Mouse (Mus musculus) midbrain, embryonic 13.5 days (tissue): ENCODE measurements around the gene Hoxd4. TPM values are rescaled to one million over a fixed set of nuclear protein-coding genes. Genes with fewer than 3 reads are reported as not detected.
A peak's percentile ranks its signal among the peaks of the same experiment; 100 is the strongest.

Experiments
- ATAC-seq: fragments of 200-750 bp; cut with Nextera tagmentation; 2 replicates; pipeline ENCODE4 v1.8.0; 2017; ENCODE audit warnings: mild to moderate bottlenecking, moderate TSS enrichment, moderate library complexity
- H3K27ac ChIP-seq: fragments of 300-500 bp; sonication (generic); 2 replicates; pipeline ENCODE4 v1.5.1; 2015; ENCODE audit warnings: inconsistent platforms, mild to moderate bottlenecking, moderate library complexity
- H3K27me3 ChIP-seq: fragments of 300-500 bp; sonication (generic); 2 replicates; pipeline ENCODE4 v1.6.1; 2015; ENCODE audit warnings: mild to moderate bottlenecking, inconsistent platforms
- H3K36me3 ChIP-seq: fragments of 300-500 bp; sonication (generic); 2 replicates; pipeline ENCODE4 v1.6.1; 2015; ENCODE audit warnings: mild to moderate bottlenecking, inconsistent platforms
- H3K4me1 ChIP-seq: fragments of 300-500 bp; sonication (generic); replicated peaks from 2 replicates; pipeline ENCODE4 v1.6.1; 2015; ENCODE audit warnings: inconsistent platforms
- H3K4me2 ChIP-seq: fragments of 300-500 bp; sonication (generic); replicated peaks from 2 replicates; pipeline ENCODE4 v1.6.1; 2015; ENCODE audit warnings: moderate library complexity, mild to moderate bottlenecking, inconsistent platforms
- H3K4me3 ChIP-seq: fragments of 300-500 bp; sonication (generic); replicated peaks from 2 replicates; pipeline ENCODE4 v1.5.1; 2015; ENCODE audit warnings: mild to moderate bottlenecking, inconsistent platforms
- H3K9ac ChIP-seq: fragments of 300-500 bp; sonication (generic); replicated peaks from 2 replicates; pipeline ENCODE4 v1.6.1; 2015; ENCODE audit warnings: mild to moderate bottlenecking, inconsistent platforms
- H3K9me3 ChIP-seq: fragments of 300-500 bp; sonication (generic); 2 replicates; pipeline ENCODE4 v1.6.1; 2016; ENCODE audit warnings: mild to moderate bottlenecking, inconsistent platforms
- WGBS: fragments of 180-500 bp; shearing (Covaris S2); methylation state at CpG from one replicate; pipeline ENCODE4 v1.1.7; 2015; 5-methylcytosine and 5-hydroxymethylcytosine counted together
- polyA plus RNA-seq: library from polyadenylated mRNA; unstranded; fragments of >200 nt; fragmentation: Nextera tagmentation; extraction: Ambion mirVana; gene quantifications from 2 replicates; pipeline ENCODE4 v1.2.1, GENCODE M21; 2015

Gene Hoxd4
- polyA plus RNA-seq, 1 experiment from 2014 or later = not detected

- ATAC-seq = peak; percentile 53
- WGBS = under 1% methylated on average over 76 of the region's 86 CpGs
- H3K27ac ChIP-seq = no peak overlapping the region
- H3K9ac ChIP-seq = no peak overlapping the region
- H3K4me3 ChIP-seq = peak overlapping the region; percentile 35
- peak overlapping the region; percentile 50 for H3K4me2 ChIP-seq
- peaks cover 99% of the 10 kb centered on the region for H3K27me3 ChIP-seq
- H3K36me3 ChIP-seq = no peaks in the 10 kb centered on the region
- peaks cover 12% of the 10 kb centered on the region for H3K4me1 ChIP-seq
- H3K9me3 ChIP-seq = no peaks in the 10 kb centered on the region
Observed at GRCm38 (mm10) chr2:74698201-74699052, 13.3 kb upstream of the Hoxd4 start.

- Histone ChIP-seq H3K27ac (no peak overlapping the region), H3K27me3 (peaks cover 99% of the 10 kb centered on the region), H3K9me3 (no peaks in the 10 kb centered on the region), H3K4me3 (no peak overlapping the region), H3K4me2 (no peak overlapping the region), H3K4me1 (peaks cover 12% of the 10 kb centered on the region), H3K36me3 (no peaks in the 10 kb centered on the region), H3K9ac (no peak overlapping the region)
- under 1% methylated on average over 17 of the region's 17 CpGs for WGBS
- ATAC-seq = no peak
Observed at GRCm38 (mm10) chr2:74699053-74699430, 12.7 kb upstream of the Hoxd4 start.

- Histone ChIP-seq H3K4me2 (no peak overlapping the region), H3K9ac (no peak overlapping the region), H3K27me3 (peaks cover 99% of the 10 kb centered on the region), H3K4me1 (peaks cover 16% of the 10 kb centered on the region), H3K9me3 (no peaks in the 10 kb centered on the region), H3K36me3 (no peaks in the 10 kb centered on the region), H3K27ac (no peak overlapping the region), H3K4me3 (no peak overlapping the region)
- ATAC-seq = no peak
- 2% methylated on average over 23 of the region's 23 CpGs for WGBS
Observed at GRCm38 (mm10) chr2:74699664-74700545, 11.8 kb upstream of the Hoxd4 start.

- Histone ChIP-seq H3K27me3 (peaks cover 99% of the 10 kb centered on the region), H3K9ac (no peak overlapping the region), H3K9me3 (no peaks in the 10 kb centered on the region), H3K4me3 (no peak overlapping the region), H3K27ac (no peak overlapping the region), H3K4me1 (peaks cover 24% of the 10 kb centered on the region), H3K36me3 (no peaks in the 10 kb centered on the region), H3K4me2 (no peak overlapping the region)
- WGBS = under 1% methylated on average over 22 of the region's 22 CpGs
- no peak for ATAC-seq
Observed at GRCm38 (mm10) chr2:74700546-74701112, 11.1 kb upstream of the Hoxd4 start.

GRCm38 (mm10) chr2:74701949-74702819, 9.5 kb upstream of the Hoxd4 start:
- Histone ChIP-seq H3K4me3 (no peak overlapping the region), H3K27me3 (peaks cover 97% of the 10 kb centered on the region), H3K9me3 (no peaks in the 10 kb centered on the region), H3K4me1 (peaks cover 25% of the 10 kb centered on the region), H3K4me2 (no peak overlapping the region), H3K36me3 (no peaks in the 10 kb centered on the region), H3K9ac (no peak overlapping the region), H3K27ac (no peak overlapping the region)
- ATAC-seq = no peak
- WGBS = 12% methylated on average over 17 of the region's 17 CpGs

GRCm38 (mm10) chr2:74702820-74703219, 8.9 kb upstream of the Hoxd4 start:
- Histone ChIP-seq H3K9ac (no peak overlapping the region), H3K27me3 (peaks cover 97% of the 10 kb centered on the region), H3K27ac (no peak overlapping the region), H3K36me3 (no peaks in the 10 kb centered on the region), H3K4me1 (peaks cover 20% of the 10 kb centered on the region), H3K4me2 (no peak overlapping the region), H3K9me3 (no peaks in the 10 kb centered on the region), H3K4me3 (no peak overlapping the region)
- 11% methylated on average over 6 of the region's 6 CpGs for WGBS
- no peak for ATAC-seq

- 2% methylated on average over 10 of the region's 10 CpGs for WGBS
- Histone ChIP-seq H3K9ac (no peak overlapping the region), H3K4me2 (no peak overlapping the region), H3K36me3 (no peaks in the 10 kb centered on the region), H3K4me3 (no peak overlapping the region), H3K4me1 (peaks cover 15% of the 10 kb centered on the region), H3K27me3 (peaks cover 97% of the 10 kb centered on the region), H3K27ac (no peak overlapping the region), H3K9me3 (no peaks in the 10 kb centered on the region)
- ATAC-seq = no peak
Observed at GRCm38 (mm10) chr2:74703317-74703716, 8.4 kb upstream of the Hoxd4 start.

GRCm38 (mm10) chr2:74703720-74704392, 7.9 kb upstream of the Hoxd4 start:
- Histone ChIP-seq H3K27me3 (peaks cover 97% of the 10 kb centered on the region), H3K27ac (no peak overlapping the region), H3K4me1 (peaks cover 13% of the 10 kb centered on the region), H3K9ac (no peak overlapping the region), H3K4me3 (no peak overlapping the region), H3K36me3 (no peaks in the 10 kb centered on the region), H3K4me2 (no peak overlapping the region), H3K9me3 (no peaks in the 10 kb centered on the region)
- WGBS = under 1% methylated on average over 26 of the region's 26 CpGs
- ATAC-seq = no peak

GRCm38 (mm10) chr2:74704393-74704998, 7.2 kb upstream of the Hoxd4 start, which contains the start of gene Hoxd8:
TSS of gene Hoxd8 (plus strand) at chr2:74704615.
- no peak for ATAC-seq
- Histone ChIP-seq H3K4me2 (peak within 1 kb of the TSS; percentile 54), H3K9ac (no peak within 1 kb of the TSS; the same call in 1 of the 2 replicates)

GRCm38 (mm10) chr2:74704999-74705466, 6.7 kb upstream of the Hoxd4 start:
- no peak for ATAC-seq
- Histone ChIP-seq H3K4me3 (peak overlapping the region; percentile 35), H3K36me3 (no peaks in the 10 kb centered on the region), H3K27me3 (peaks cover 97% of the 10 kb centered on the region), H3K27ac (no peak overlapping the region), H3K4me2 (peak overlapping the region; percentile 54), H3K9ac (no peak overlapping the region; the same call in 1 of the 2 replicates), H3K9me3 (no peaks in the 10 kb centered on the region), H3K4me1 (peaks cover 13% of the 10 kb centered on the region)
- WGBS = under 1% methylated on average over 43 of the region's 66 CpGs

More at GRCm38 (mm10) chr2:74704393-74704998, 7.2 kb upstream of the Hoxd4 start, which contains the start of gene Hoxd8:
- under 1% methylated on average over 40 of the region's 52 CpGs for WGBS
- Histone ChIP-seq H3K27ac (no peak within 1 kb of the TSS), H3K27me3 (peaks cover 97% of the 10 kb centered on the region), H3K9me3 (no peaks in the 10 kb centered on the region), H3K4me3 (peak within 1 kb of the TSS; percentile 35), H3K36me3 (no peaks in the 10 kb centered on the region), H3K4me1 (peaks cover 13% of the 10 kb centered on the region)
